ENCODE assay signal across 25 mouse cellular contexts in the genomic region with DNA sequence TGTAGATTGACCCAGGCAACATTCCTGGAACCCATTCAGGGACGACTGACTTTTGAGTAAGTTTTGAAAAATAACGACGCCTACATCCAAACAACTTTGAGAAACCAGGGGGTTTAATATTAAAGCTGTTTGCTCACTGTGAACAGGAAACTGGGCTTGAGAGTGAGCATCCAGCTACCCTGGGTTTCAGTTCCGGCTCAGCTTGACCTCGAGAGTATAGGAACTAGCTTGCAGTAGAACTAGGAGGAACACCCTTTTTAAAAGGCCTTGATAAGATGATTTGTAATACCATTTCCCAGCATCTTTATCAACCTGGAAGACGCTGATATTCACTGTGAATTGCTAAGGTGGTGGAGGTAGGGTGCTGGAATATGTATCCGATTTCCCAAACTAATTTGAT. TPM values are rescaled to one million over a fixed set of nuclear protein-coding genes. Genes with fewer than 3 reads are reported as not detected.
A peak's percentile ranks its signal among the peaks of the same experiment; 100 is the strongest.
DNase-seq lines count a peak whose midpoint lies in the region; ATAC-seq and TF ChIP-seq lines count a peak whose summit lies in the region.
"Had no signal": no experiment of that assay in that cellular context is flagged by ENCODE, and none has a peak within 500 bp of the region (broad histone marks: within the 10 kb centered on the region; RNA-seq: fewer than 3 reads in every experiment).

No protein-coding gene starts in this region.

- no peak for TF ChIP-seq CTCF in kidney, adult 2 months (conservative IDR thresholded peaks at IDR 0.05; ENCODE audit: insufficient read depth, insufficient read length, low read depth, low read length)

- ATAC-seq in hematopoietic stem cell, adult 5-6 weeks (replicated peaks in 1 of 2; ENCODE audit: insufficient read depth in 1 of 2, low FRiP score in 2 of 2, low TSS enrichment in 1 of 2, low read depth in 1 of 2, poor library complexity in 2 of 2, severe bottlenecking in 2 of 2): peak; percentile 61 to 68
- no peak for ATAC-seq in cerebellum, adult (ENCODE audit: insufficient number of reproducible peaks, low FRiP score, low TSS enrichment)
- ATAC-seq: forebrain, postnatal 0 days; inflammation-experienced regulatory T-cells, adult 6 months had no signal

- H3K27ac ChIP-seq in kidney, adult 2 months (ENCODE audit: insufficient read depth, low read depth, low read length): no peak overlapping the region; the same call in 1 of the 2 replicates
- H3K27ac ChIP-seq: embryonic facial prominence, embryonic 10.5 days; heart, embryonic 13.5 days; hindbrain, embryonic 10.5 days had no signal

- WGBS in kidney, adult 2 months: 37% methylated on average over 7 of the region's 7 CpGs

- H3K4me3 ChIP-seq in kidney, adult 2 months (ENCODE audit: insufficient read depth, low read depth, low read length): no peak overlapping the region
- H3K4me3 ChIP-seq: embryonic facial prominence, embryonic 10.5 days; heart, embryonic 13.5 days; hindbrain, embryonic 10.5 days; megakaryocyte, embryonic 14.5 days had no signal

- H3K36me3 ChIP-seq in kidney, adult 2 months (ENCODE audit: control insufficient read depth, insufficient read depth, low read length): no peaks in the 10 kb centered on the region
- H3K36me3 ChIP-seq: embryonic facial prominence, embryonic 10.5 days; heart, embryonic 13.5 days; hindbrain, embryonic 10.5 days had no signal

- no peaks in the 10 kb centered on the region for H3K27me3 ChIP-seq in kidney, adult 2 months (replicated peaks; ENCODE audit: control insufficient read depth, insufficient read depth, low read length)
- H3K27me3 ChIP-seq: heart, embryonic 13.5 days; megakaryocyte, embryonic 14.5 days had no signal

- DNase-seq in kidney, adult 2 months: peak; percentile 45
- no peak for DNase-seq in kidney, postnatal 14 days
- DNase-seq in spleen, adult 18-20 months: peak; percentile 20 to 29
- DNase-seq in spleen, adult 12 weeks (ENCODE audit: low spot score): no peak
- DNase-seq in adipocyte (ENCODE audit: low spot score): no peak
- no peak for DNase-seq in cerebellum, postnatal 4 days (ENCODE audit: low spot score in 2 of 2)
- DNase-seq: adrenal gland, postnatal 25 days; cerebellum, postnatal 10 days; forebrain, postnatal 0 days; gastrocnemius, postnatal 10 days; thymus, postnatal 36 days had no signal

- H3K4me1 ChIP-seq in kidney, adult 2 months (ENCODE audit: control insufficient read depth, insufficient read depth, low read length): peaks cover 29% of the 10 kb centered on the region; the same call in 1 of the 2 replicates
- H3K4me1 ChIP-seq: hindbrain, embryonic 10.5 days had no signal

- no peak for TF ChIP-seq POLR2A in kidney, adult 2 months (IDR thresholded peaks at IDR 0.05; ENCODE audit: low read depth, low read length)

RNA-seq across cellular contexts. Expression of gene Shld2, which starts 13.9 kb away (rescaled TPM):
- polyA plus RNA-seq in kidney, adult 2 months (2012; rRNA removed): 3.6 TPM in 2 replicates
- total RNA-seq in hematopoietic stem cell, adult 5-6 weeks (2017): 17.9 and 24.0 TPM in 2 replicates

RNA-seq across cellular contexts. Expression of gene Glud1, which starts 14.2 kb away (rescaled TPM):
- polyA plus RNA-seq in kidney, adult 2 months (2012; rRNA removed): 236 and 242 TPM in 2 replicates
- 88.9 and 91.3 TPM in 2 replicates for total RNA-seq in hematopoietic stem cell, adult 5-6 weeks (2017)

RNA-seq across cellular contexts. Expression of gene Fam25c, which starts 58.9 kb away (rescaled TPM):
- 16.3 and 28.4 TPM in 2 replicates for polyA plus RNA-seq in kidney, adult 2 months (2012; rRNA removed)
- total RNA-seq in hematopoietic stem cell, adult 5-6 weeks (2017): not detected in 2 replicates
- total RNA-seq: adrenal gland, postnatal 25 days; forebrain, postnatal 0 days; gastrocnemius, postnatal 10 days; left cerebral cortex, adult 18-20 months had no signal
- polyA plus RNA-seq: C2C12; embryonic facial prominence, embryonic 10.5 days; forebrain, postnatal 0 days; heart, embryonic 13.5 days; hindbrain, embryonic 10.5 days; inflammation-experienced regulatory T-cells, adult 6 months; large intestine, adult 2 months; limb, embryonic 11.5 days; neural tube, embryonic 14.5 days; small intestine, adult 2 months; testis, adult 2 months had no signal

Comparison
In these comparisons a context has a peak if more than half of its experiments do, and no peak if none do; other contexts are left out.
1. DNase-seq: peak in kidney, adult 2 months (single experiment) and spleen, adult 18-20 months (2 of 2); none in kidney, postnatal 14 days (single experiment), spleen, adult 12 weeks (single experiment), adipocyte (single experiment) and cerebellum, postnatal 4 days (0 of 2).